Mouse (Mus musculus) limb, embryonic 15.5 days (tissue): ENCODE measurements around the gene Ctso. TPM values are rescaled to one million over a fixed set of nuclear protein-coding genes. Genes with fewer than 3 reads are reported as not detected.

Experiments used
- ATAC-seq: fragments of 200-750 bp; cut with Nextera tagmentation; 2 replicates; pipeline ENCODE4 v1.8.0; 2017; ENCODE audit warnings: low read depth, moderate TSS enrichment; ENCODE audit not compliant: insufficient number of reproducible peaks, low FRiP score, low TSS enrichment
- H3K27ac ChIP-seq: fragments of 300-500 bp; sonication (generic); 2 replicates; pipeline ENCODE4 v1.5.1; 2015; ENCODE audit warnings: moderate library complexity, mild to moderate bottlenecking, inconsistent platforms
- H3K27me3 ChIP-seq: fragments of 300-500 bp; sonication (generic); 2 replicates; pipeline ENCODE4 v1.6.1; 2015; ENCODE audit warnings: inconsistent platforms
- H3K36me3 ChIP-seq: fragments of 300-500 bp; sonication (generic); 2 replicates; pipeline ENCODE4 v1.6.1; 2015; ENCODE audit warnings: inconsistent platforms
- H3K4me1 ChIP-seq: fragments of 300-500 bp; sonication (generic); 2 replicates; pipeline ENCODE4 v1.6.1; 2015; ENCODE audit warnings: inconsistent platforms
- H3K4me2 ChIP-seq: fragments of 300-500 bp; sonication (generic); 2 replicates; pipeline ENCODE4 v1.6.1; 2015; ENCODE audit warnings: mild to moderate bottlenecking, inconsistent platforms
- H3K4me3 ChIP-seq: fragments of 300-500 bp; sonication (generic); 2 replicates; pipeline ENCODE4 v1.5.1; 2015; ENCODE audit warnings: mild to moderate bottlenecking, inconsistent platforms
- H3K9ac ChIP-seq: fragments of 300-500 bp; sonication (generic); 2 replicates; pipeline ENCODE4 v1.6.1; 2015; ENCODE audit warnings: inconsistent platforms
- H3K9me3 ChIP-seq: fragments of 300-500 bp; sonication (generic); 2 replicates; pipeline ENCODE4 v1.6.1; 2016; ENCODE audit warnings: inconsistent platforms
- WGBS: fragments of 180-500 bp; shearing (Covaris S2); methylation state at CpG from one replicate; pipeline ENCODE4 v1.1.7; 2015; 5-methylcytosine and 5-hydroxymethylcytosine counted together
- polyA plus RNA-seq: library from polyadenylated mRNA; unstranded; fragments of >200 nt; fragmentation: Nextera tagmentation; extraction: Ambion mirVana; gene quantifications from 2 replicates; pipeline ENCODE4 v1.2.1, GENCODE M21; 2015

The Ctso gene
- polyA plus RNA-seq: 12.1 and 13.8 TPM in 2 replicates

- no peaks in the 10 kb centered on the region for H3K27me3 ChIP-seq
- WGBS: 11% methylated on average over 27 of the region's 27 CpGs
- H3K9me3 ChIP-seq: no peaks in the 10 kb centered on the region
- peak within 1 kb of the TSS; percentile 39 for H3K4me2 ChIP-seq
- ATAC-seq: no peak
- peak within 1 kb of the TSS; percentile 86 for H3K27ac ChIP-seq
- H3K36me3 ChIP-seq: no peaks in the 10 kb centered on the region
- H3K9ac ChIP-seq: peak within 1 kb of the TSS; percentile 81
- 0 out of 2 replicates have a peak, but pooled peaks cover 6% of the 10 kb centered on the region for H3K4me1 ChIP-seq
- H3K4me3 ChIP-seq: peak within 1 kb of the TSS; percentile 84
Measured at GRCm38 (mm10) chr3:81932141-81933101, at the start of gene Ctso. Gene Ctso (plus strand): TSS chr3:81932601.

GRCm38 (mm10) chr3:81883916-81884315, 48.5 kb upstream of the Ctso start:
- ATAC-seq: no peak
- Histone ChIP-seq H3K9me3 (no peaks in the 10 kb centered on the region), H3K4me2 (no peak overlapping the region), H3K36me3 (no peaks in the 10 kb centered on the region), H3K4me3 (no peak overlapping the region), H3K27me3 (no peaks in the 10 kb centered on the region), H3K4me1 (no peaks in the 10 kb centered on the region), H3K9ac (no peak overlapping the region), H3K27ac (no peak overlapping the region)

GRCm38 (mm10) chr3:81885566-81885965, 46.8 kb upstream of the Ctso start:
- Histone ChIP-seq H3K27me3 (no peaks in the 10 kb centered on the region), H3K27ac (no peak overlapping the region), H3K4me3 (no peak overlapping the region), H3K4me2 (no peak overlapping the region), H3K36me3 (no peaks in the 10 kb centered on the region), H3K9me3 (no peaks in the 10 kb centered on the region), H3K9ac (no peak overlapping the region), H3K4me1 (no peaks in the 10 kb centered on the region)
- 73% methylated on average over 2 of the region's 2 CpGs for WGBS
- ATAC-seq: no peak

- no peak overlapping the region for H3K4me3 ChIP-seq
- no peaks in the 10 kb centered on the region for H3K36me3 ChIP-seq
- no peak for ATAC-seq
- WGBS: 45% methylated on average over 6 of the region's 6 CpGs
- H3K27ac ChIP-seq: no peak overlapping the region
- no peaks in the 10 kb centered on the region for H3K4me1 ChIP-seq
- no peaks in the 10 kb centered on the region for H3K27me3 ChIP-seq
- H3K4me2 ChIP-seq: no peak overlapping the region
- H3K9me3 ChIP-seq: no peaks in the 10 kb centered on the region
- no peak overlapping the region for H3K9ac ChIP-seq
Measured at GRCm38 (mm10) chr3:81889137-81889536, 43.3 kb upstream of the Ctso start.

GRCm38 (mm10) chr3:81910286-81911036, 21.9 kb upstream of the Ctso start:
- Histone ChIP-seq H3K27ac (no peak overlapping the region), H3K27me3 (no peaks in the 10 kb centered on the region), H3K4me3 (no peak overlapping the region), H3K9ac (no peak overlapping the region), H3K36me3 (no peaks in the 10 kb centered on the region), H3K4me1 (no peaks in the 10 kb centered on the region), H3K9me3 (no peaks in the 10 kb centered on the region), H3K4me2 (no peak overlapping the region)
- ATAC-seq: no peak
- WGBS: 60% methylated on average over 6 of the region's 6 CpGs

- 78% methylated on average over 5 of the region's 5 CpGs for WGBS
- H3K27ac ChIP-seq: no peak overlapping the region
- no peak overlapping the region for H3K4me2 ChIP-seq
- no peak overlapping the region for H3K9ac ChIP-seq
- H3K36me3 ChIP-seq: no peaks in the 10 kb centered on the region
- no peaks in the 10 kb centered on the region for H3K4me1 ChIP-seq
- no peak overlapping the region for H3K4me3 ChIP-seq
- ATAC-seq: no peak
- no peaks in the 10 kb centered on the region for H3K27me3 ChIP-seq
- no peaks in the 10 kb centered on the region for H3K9me3 ChIP-seq
Measured at GRCm38 (mm10) chr3:81916030-81916686, 16.2 kb upstream of the Ctso start.

- Histone ChIP-seq H3K9me3 (no peaks in the 10 kb centered on the region), H3K9ac (no peak overlapping the region), H3K4me1 (no peaks in the 10 kb centered on the region), H3K27me3 (no peaks in the 10 kb centered on the region), H3K4me2 (no peak overlapping the region), H3K4me3 (no peak overlapping the region), H3K27ac (no peak overlapping the region), H3K36me3 (no peaks in the 10 kb centered on the region)
- 86% methylated on average over 3 of the region's 3 CpGs for WGBS
- no peak for ATAC-seq
Measured at GRCm38 (mm10) chr3:81917354-81917935, 15.0 kb upstream of the Ctso start.

GRCm38 (mm10) chr3:81918215-81918614, 14.2 kb upstream of the Ctso start:
- 82% methylated on average over 8 of the region's 8 CpGs for WGBS
- no peaks in the 10 kb centered on the region for H3K9me3 ChIP-seq
- ATAC-seq: no peak

GRCm38 (mm10) chr3:81919681-81920080, 12.7 kb upstream of the Ctso start:
- Histone ChIP-seq H3K9ac (no peak overlapping the region), H3K4me1 (no peaks in the 10 kb centered on the region), H3K36me3 (no peaks in the 10 kb centered on the region), H3K4me3 (no peak overlapping the region), H3K4me2 (no peak overlapping the region), H3K27me3 (no peaks in the 10 kb centered on the region), H3K27ac (no peak overlapping the region), H3K9me3 (no peaks in the 10 kb centered on the region)
- ATAC-seq: no peak
- 51% methylated on average over 3 of the region's 3 CpGs for WGBS

More at GRCm38 (mm10) chr3:81918215-81918614, 14.2 kb upstream of the Ctso start:
- Histone ChIP-seq H3K27me3 (no peaks in the 10 kb centered on the region), H3K4me3 (no peak overlapping the region), H3K36me3 (no peaks in the 10 kb centered on the region), H3K4me1 (no peaks in the 10 kb centered on the region), H3K27ac (no peak overlapping the region), H3K4me2 (no peak overlapping the region), H3K9ac (no peak overlapping the region)

GRCm38 (mm10) chr3:81922910-81923309, 9.5 kb upstream of the Ctso start:
- H3K27me3 ChIP-seq: no peaks in the 10 kb centered on the region
- H3K4me1 ChIP-seq: no peaks in the 10 kb centered on the region
- H3K9me3 ChIP-seq: no peaks in the 10 kb centered on the region
- no peak overlapping the region for H3K9ac ChIP-seq
- H3K4me2 ChIP-seq: no peak overlapping the region
- H3K27ac ChIP-seq: no peak overlapping the region
- H3K4me3 ChIP-seq: no peak overlapping the region
- 45% methylated on average over 4 of the region's 4 CpGs for WGBS
- H3K36me3 ChIP-seq: no peaks in the 10 kb centered on the region
- ATAC-seq: no peak

GRCm38 (mm10) chr3:81924931-81925330, 7.5 kb upstream of the Ctso start:
- Histone ChIP-seq H3K4me2 (no peak overlapping the region), H3K4me3 (no peak overlapping the region), H3K36me3 (no peaks in the 10 kb centered on the region), H3K27me3 (no peaks in the 10 kb centered on the region), H3K4me1 (no peaks in the 10 kb centered on the region), H3K27ac (no peak overlapping the region), H3K9ac (no peak overlapping the region), H3K9me3 (no peaks in the 10 kb centered on the region)
- WGBS: 2% methylated on average over 1 of the region's 1 CpGs
- no peak for ATAC-seq
